Mouse (Mus musculus) effector memory CD4-positive, alpha-beta T cell, adult 7 months (primary cell): ENCODE measurements around the gene Lrp2. TPM values are rescaled to one million over a fixed set of nuclear protein-coding genes. Genes with fewer than 3 reads are reported as not detected.

Source experiments
- polyA plus RNA-seq: library from polyadenylated mRNA; unstranded; fragments of 100-300 nt; shearing (Covaris generic); gene quantifications from one replicate; pipeline ENCODE4 v1.2.1, GENCODE M21; 2017

Gene Lrp2
- 0.13 TPM for polyA plus RNA-seq

DNA sequence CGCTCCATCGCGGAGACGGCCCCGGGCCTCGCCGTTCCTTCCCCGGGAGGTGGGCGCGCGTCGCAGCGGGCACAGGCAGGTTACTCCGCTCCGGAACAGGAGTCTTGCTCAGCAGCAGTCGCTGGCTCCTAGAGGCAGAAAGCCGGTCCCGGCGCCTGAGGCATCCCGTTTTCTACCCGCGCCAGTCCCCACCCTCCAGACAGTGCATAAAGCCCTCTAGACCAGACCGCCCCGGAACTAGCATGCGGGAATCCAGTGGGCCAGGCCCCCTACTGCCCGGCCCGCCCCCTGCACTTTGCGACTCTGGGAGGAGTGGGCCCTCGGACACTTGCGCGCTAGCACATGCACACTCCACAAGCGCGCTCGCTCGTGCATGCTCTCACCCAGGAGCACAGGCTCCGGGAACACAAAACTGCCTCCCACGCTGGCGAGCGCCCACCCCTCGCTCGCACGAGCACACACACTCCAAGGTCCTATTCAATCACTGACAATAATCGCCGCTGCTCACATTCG lies at the start of gene Lrp2:
Gene Lrp2 (minus strand): TSS at position 180 of the 513 bp plus-strand sequence.

GRCm38 (mm10) chr2:69380281-69380680 lies 205.6 kb downstream of the Lrp2 start, which contains the start of gene Dhrs9:
Gene Dhrs9, plus strand, starts transcription at chr2:69380445.

Other genes starting within 250 kb of the Lrp2 start
- 0.43 TPM for gene Abcb11, start 243.4 kb downstream of the Lrp2 start, polyA plus RNA-seq
- 0.11 TPM for gene Dhrs9, start 205.6 kb downstream of the Lrp2 start, polyA plus RNA-seq
- not detected for gene Bbs5, start 61.1 kb upstream of the Lrp2 start, polyA plus RNA-seq
- not detected for gene Klhl41, start 84.1 kb upstream of the Lrp2 start, polyA plus RNA-seq
- gene Fastkd1, start 127.5 kb upstream of the Lrp2 start, polyA plus RNA-seq = 9.3 TPM
- 223 TPM for gene Ppig, start 136.5 kb upstream of the Lrp2 start, polyA plus RNA-seq
- gene Ccdc173, start 203.5 kb upstream of the Lrp2 start, polyA plus RNA-seq = 0.50 TPM
- 21.9 TPM for gene Phospho2, start 203.6 kb upstream of the Lrp2 start, polyA plus RNA-seq
- gene Klhl23, start 235.9 kb upstream of the Lrp2 start, polyA plus RNA-seq = not detected